Mouse (Mus musculus) heart, postnatal 0 days (tissue): ENCODE measurements around the gene Dppa5a.

Experiments
- CTCF ChIP-seq: IDR thresholded peaks from 2 replicates; pipeline ENCODE4 v1.5.1; 2016; ENCODE audit warnings: antibody characterized with exemption, control low read depth, low read depth
- EP300 ChIP-seq: IDR thresholded peaks from 2 replicates; pipeline ENCODE4 v1.6.1; 2016; ENCODE audit warnings: antibody characterized with exemption, low read depth

DNA sequence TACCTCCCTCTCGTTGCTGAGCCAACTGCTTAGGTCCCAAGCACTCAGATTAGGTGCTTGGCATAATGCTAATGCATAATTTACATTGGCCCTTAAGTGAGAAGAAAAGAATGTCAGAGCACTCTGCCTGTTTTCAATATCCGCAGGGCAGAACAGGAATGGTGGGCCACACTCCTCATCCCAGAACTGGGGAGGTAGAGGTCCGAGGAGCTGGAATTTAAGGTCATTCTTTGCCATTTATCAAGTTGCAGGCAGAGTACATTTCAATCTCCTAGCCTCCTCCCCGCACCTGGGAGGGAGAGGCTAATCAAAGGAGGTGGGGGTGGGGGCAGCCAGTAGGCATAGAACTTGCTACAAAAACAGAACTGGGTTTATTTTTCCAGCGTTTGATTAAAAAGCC lies 6.4 kb upstream of the Dppa5a start:
- TF ChIP-seq EP300 (no peak), CTCF (no peak)
